Mouse (Mus musculus): ENCODE data around the gene Psmd5. TPM values are rescaled to one million over a fixed set of nuclear protein-coding genes. Genes with fewer than 3 reads are reported as not detected.

The Psmd5 gene
- polyA plus RNA-seq (2015; fragmentation: Nextera tagmentation; extraction: Ambion mirVana) = 102 and 105 TPM in 2 replicates

- H3K36me3 ChIP-seq (ENCODE audit: control insufficient read depth, insufficient read depth) = no peaks in the 10 kb centered on the region
- 0 out of 2 replicates have a peak within 1 kb of the TSS, but pooled peaks have one; percentile 17 for H3K9ac ChIP-seq (replicated peaks; ENCODE audit: low read depth, low read length)
- peaks cover 21% of the 10 kb centered on the region for H3K27me3 ChIP-seq (replicated peaks; ENCODE audit: control insufficient read depth, insufficient read depth, low read length)
- WGBS = 17% methylated on average over 8 of the region's 8 CpGs
- H3K4me2 ChIP-seq (ENCODE audit: low read length) = 0 out of 2 replicates have a peak within 1 kb of the TSS, but pooled peaks have one; percentile 9
- ATAC-seq = no peak
- no peaks in the 10 kb centered on the region for H3K9me3 ChIP-seq (ENCODE audit: control insufficient read depth, low read length)
- no peak within 1 kb of the TSS for H3K27ac ChIP-seq (ENCODE audit: low read length)
- H3K4me1 ChIP-seq (replicated peaks; ENCODE audit: control insufficient read depth, insufficient read depth, low read length) = peaks cover 7% of the 10 kb centered on the region
- no peak within 1 kb of the TSS for H3K4me3 ChIP-seq (replicated peaks; ENCODE audit: low read length)
Measured at GRCm38 (mm10) chr2:34874816-34875345, at the start of gene Psmd5. TSS of gene Psmd5 (minus strand) at chr2:34874968.

GRCm38 (mm10) chr2:34922729-34923128 is 48.0 kb upstream of the Psmd5 start:
- Histone ChIP-seq H3K27ac (ENCODE audit: low read length) (no peak overlapping the region), H3K27me3 (replicated peaks; ENCODE audit: control insufficient read depth, insufficient read depth, low read length) (no peaks in the 10 kb centered on the region), H3K4me2 (ENCODE audit: low read length) (no peak overlapping the region), H3K9me3 (ENCODE audit: control insufficient read depth, low read length) (no peaks in the 10 kb centered on the region), H3K36me3 (ENCODE audit: control insufficient read depth, insufficient read depth) (no peaks in the 10 kb centered on the region), H3K4me1 (replicated peaks; ENCODE audit: control insufficient read depth, insufficient read depth, low read length) (no peaks in the 10 kb centered on the region), H3K4me3 (replicated peaks; ENCODE audit: low read length) (no peak overlapping the region), H3K9ac (replicated peaks; ENCODE audit: low read depth, low read length) (no peak overlapping the region)
- ATAC-seq = no peak
- 12% methylated on average over 2 of the region's 2 CpGs for WGBS

- Histone ChIP-seq H3K27me3 (replicated peaks; ENCODE audit: control insufficient read depth, insufficient read depth, low read length) (no peaks in the 10 kb centered on the region), H3K9ac (replicated peaks; ENCODE audit: low read depth, low read length) (no peak overlapping the region), H3K36me3 (ENCODE audit: control insufficient read depth, insufficient read depth) (no peaks in the 10 kb centered on the region), H3K9me3 (ENCODE audit: control insufficient read depth, low read length) (no peaks in the 10 kb centered on the region), H3K4me3 (replicated peaks; ENCODE audit: low read length) (no peak overlapping the region), H3K4me2 (ENCODE audit: low read length) (no peak overlapping the region), H3K27ac (ENCODE audit: low read length) (no peak overlapping the region), H3K4me1 (replicated peaks; ENCODE audit: control insufficient read depth, insufficient read depth, low read length) (no peaks in the 10 kb centered on the region)
- ATAC-seq = no peak
- 70% methylated on average over 2 of the region's 2 CpGs for WGBS
Measured at GRCm38 (mm10) chr2:34920144-34920543, 45.4 kb upstream of the Psmd5 start.

- Histone ChIP-seq H3K4me3 (replicated peaks; ENCODE audit: low read length) (no peak overlapping the region), H3K27me3 (replicated peaks; ENCODE audit: control insufficient read depth, insufficient read depth, low read length) (peaks cover 21% of the 10 kb centered on the region), H3K4me1 (replicated peaks; ENCODE audit: control insufficient read depth, insufficient read depth, low read length) (peaks cover 18% of the 10 kb centered on the region), H3K36me3 (ENCODE audit: control insufficient read depth, insufficient read depth) (no peaks in the 10 kb centered on the region), H3K27ac (ENCODE audit: low read length) (no peak overlapping the region), H3K9ac (replicated peaks; ENCODE audit: low read depth, low read length) (no peak overlapping the region), H3K4me2 (ENCODE audit: low read length) (no peak overlapping the region), H3K9me3 (ENCODE audit: control insufficient read depth, low read length) (no peaks in the 10 kb centered on the region)
- WGBS = 41% methylated on average over 2 of the region's 2 CpGs
- ATAC-seq = no peak
Measured at GRCm38 (mm10) chr2:34915103-34915502, 40.3 kb upstream of the Psmd5 start.

- no peaks in the 10 kb centered on the region for H3K9me3 ChIP-seq (ENCODE audit: control insufficient read depth, low read length)
- WGBS = 20% methylated on average over 2 of the region's 2 CpGs
- H3K36me3 ChIP-seq (ENCODE audit: control insufficient read depth, insufficient read depth) = no peaks in the 10 kb centered on the region
- no peak overlapping the region for H3K27ac ChIP-seq (ENCODE audit: low read length)
- ATAC-seq = no peak
- H3K4me2 ChIP-seq (ENCODE audit: low read length) = no peak overlapping the region; the same call in 1 of the 2 replicates
- no peak overlapping the region for H3K4me3 ChIP-seq (replicated peaks; ENCODE audit: low read length)
- H3K4me1 ChIP-seq (replicated peaks; ENCODE audit: control insufficient read depth, insufficient read depth, low read length) = peaks cover 18% of the 10 kb centered on the region
- H3K27me3 ChIP-seq (replicated peaks; ENCODE audit: control insufficient read depth, insufficient read depth, low read length) = peaks cover 21% of the 10 kb centered on the region
- peak overlapping the region; percentile 13; the same call in 1 of the 2 replicates for H3K9ac ChIP-seq (replicated peaks; ENCODE audit: low read depth, low read length)
Measured at GRCm38 (mm10) chr2:34914823-34915082, 40.0 kb upstream of the Psmd5 start.

- 3% methylated on average over 41 of the region's 50 CpGs for WGBS
- H3K36me3 ChIP-seq (ENCODE audit: control insufficient read depth, insufficient read depth) = no peaks in the 10 kb centered on the region
- H3K27ac ChIP-seq (ENCODE audit: low read length) = no peak overlapping the region
- peak overlapping the region; percentile 63 for H3K9ac ChIP-seq (replicated peaks; ENCODE audit: low read depth, low read length)
- peak overlapping the region; percentile 60 for H3K4me3 ChIP-seq (replicated peaks; ENCODE audit: low read length)
- peaks cover 18% of the 10 kb centered on the region for H3K4me1 ChIP-seq (replicated peaks; ENCODE audit: control insufficient read depth, insufficient read depth, low read length)
- peak overlapping the region; percentile 92 for H3K4me2 ChIP-seq (ENCODE audit: low read length)
- peak; percentile 62 for ATAC-seq
- no peaks in the 10 kb centered on the region for H3K9me3 ChIP-seq (ENCODE audit: control insufficient read depth, low read length)
- peaks cover 21% of the 10 kb centered on the region for H3K27me3 ChIP-seq (replicated peaks; ENCODE audit: control insufficient read depth, insufficient read depth, low read length)
Measured at GRCm38 (mm10) chr2:34914069-34914822, 39.5 kb upstream of the Psmd5 start.

GRCm38 (mm10) chr2:34913218-34914068 is 38.7 kb upstream of the Psmd5 start, which contains the start of gene Phf19:
TSS of gene Phf19 (minus strand) at chr2:34914026.
- Histone ChIP-seq H3K9ac (replicated peaks; ENCODE audit: low read depth, low read length) (peak within 1 kb of the TSS; percentile 63), H3K27me3 (replicated peaks; ENCODE audit: control insufficient read depth, insufficient read depth, low read length) (peaks cover 21% of the 10 kb centered on the region), H3K27ac (ENCODE audit: low read length) (no peak within 1 kb of the TSS), H3K36me3 (ENCODE audit: control insufficient read depth, insufficient read depth) (no peaks in the 10 kb centered on the region), H3K9me3 (ENCODE audit: control insufficient read depth, low read length) (no peaks in the 10 kb centered on the region), H3K4me3 (replicated peaks; ENCODE audit: low read length) (peak within 1 kb of the TSS; percentile 60), H3K4me2 (ENCODE audit: low read length) (peak within 1 kb of the TSS; percentile 92), H3K4me1 (replicated peaks; ENCODE audit: control insufficient read depth, insufficient read depth, low read length) (peaks cover 18% of the 10 kb centered on the region)
- ATAC-seq = peak; percentile 64
- WGBS = under 1% methylated on average over 62 of the region's 64 CpGs

GRCm38 (mm10) chr2:34912613-34913012 is 37.8 kb upstream of the Psmd5 start:
- Histone ChIP-seq H3K4me1 (replicated peaks; ENCODE audit: control insufficient read depth, insufficient read depth, low read length) (peaks cover 18% of the 10 kb centered on the region), H3K27ac (ENCODE audit: low read length) (no peak overlapping the region), H3K27me3 (replicated peaks; ENCODE audit: control insufficient read depth, insufficient read depth, low read length) (peaks cover 21% of the 10 kb centered on the region), H3K36me3 (ENCODE audit: control insufficient read depth, insufficient read depth) (no peaks in the 10 kb centered on the region), H3K9me3 (ENCODE audit: control insufficient read depth, low read length) (no peaks in the 10 kb centered on the region), H3K4me2 (ENCODE audit: low read length) (peak overlapping the region; percentile 92), H3K9ac (replicated peaks; ENCODE audit: low read depth, low read length) (peak overlapping the region; percentile 63; the same call in 1 of the 2 replicates), H3K4me3 (replicated peaks; ENCODE audit: low read length) (peak overlapping the region; percentile 60)
- no peak for ATAC-seq
- WGBS = 38% methylated on average over 7 of the region's 7 CpGs

- H3K9me3 ChIP-seq (ENCODE audit: control insufficient read depth, low read length) = no peaks in the 10 kb centered on the region
- H3K9ac ChIP-seq (replicated peaks; ENCODE audit: low read depth, low read length) = no peak overlapping the region
- H3K4me1 ChIP-seq (replicated peaks; ENCODE audit: control insufficient read depth, insufficient read depth, low read length) = peaks cover 18% of the 10 kb centered on the region
- no peak overlapping the region for H3K4me3 ChIP-seq (replicated peaks; ENCODE audit: low read length)
- 83% methylated on average over 5 of the region's 5 CpGs for WGBS
- no peaks in the 10 kb centered on the region for H3K36me3 ChIP-seq (ENCODE audit: control insufficient read depth, insufficient read depth)
- H3K4me2 ChIP-seq (ENCODE audit: low read length) = no peak overlapping the region
- H3K27ac ChIP-seq (ENCODE audit: low read length) = no peak overlapping the region
- ATAC-seq = no peak
- H3K27me3 ChIP-seq (replicated peaks; ENCODE audit: control insufficient read depth, insufficient read depth, low read length) = peaks cover 21% of the 10 kb centered on the region
Measured at GRCm38 (mm10) chr2:34911871-34912270, 37.1 kb upstream of the Psmd5 start.
